Mouse (Mus musculus) testis, postnatal 10 days (tissue): ENCODE results near the gene Prkcsh.

Source experiments
- DNase-seq: peaks from one replicate; pipeline ENCODE4 v3.0.0; 2021; ENCODE audit warnings: low spot score

Gene Prkcsh

DNA sequence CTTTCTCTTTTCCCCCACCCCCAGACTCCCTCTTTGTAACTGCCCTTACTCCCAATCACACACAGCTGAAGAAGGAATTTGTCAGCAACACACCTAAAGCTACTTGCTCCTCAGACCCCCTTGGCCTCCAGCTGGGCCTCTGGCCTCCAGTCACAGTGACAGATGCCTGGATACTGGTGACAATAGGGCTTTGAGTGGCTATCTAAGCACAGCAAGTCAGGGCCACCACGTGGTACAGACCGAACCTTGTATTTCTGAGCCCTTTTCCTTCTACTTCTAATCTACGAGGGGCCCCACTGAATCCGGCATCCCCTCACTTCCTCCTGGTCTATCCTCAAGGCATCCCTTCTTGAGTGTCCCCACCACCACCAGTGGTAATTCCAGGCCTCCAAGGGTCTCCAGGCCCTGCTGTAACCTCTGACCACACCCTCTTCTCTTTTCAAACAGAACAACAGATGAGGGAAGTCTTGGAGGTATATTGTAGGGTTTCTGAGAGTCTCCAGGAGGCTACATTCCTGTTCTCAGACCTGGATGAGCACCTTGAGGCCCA lies 47.2 kb downstream of the Prkcsh start:
- DNase-seq, result no peak

DNA sequence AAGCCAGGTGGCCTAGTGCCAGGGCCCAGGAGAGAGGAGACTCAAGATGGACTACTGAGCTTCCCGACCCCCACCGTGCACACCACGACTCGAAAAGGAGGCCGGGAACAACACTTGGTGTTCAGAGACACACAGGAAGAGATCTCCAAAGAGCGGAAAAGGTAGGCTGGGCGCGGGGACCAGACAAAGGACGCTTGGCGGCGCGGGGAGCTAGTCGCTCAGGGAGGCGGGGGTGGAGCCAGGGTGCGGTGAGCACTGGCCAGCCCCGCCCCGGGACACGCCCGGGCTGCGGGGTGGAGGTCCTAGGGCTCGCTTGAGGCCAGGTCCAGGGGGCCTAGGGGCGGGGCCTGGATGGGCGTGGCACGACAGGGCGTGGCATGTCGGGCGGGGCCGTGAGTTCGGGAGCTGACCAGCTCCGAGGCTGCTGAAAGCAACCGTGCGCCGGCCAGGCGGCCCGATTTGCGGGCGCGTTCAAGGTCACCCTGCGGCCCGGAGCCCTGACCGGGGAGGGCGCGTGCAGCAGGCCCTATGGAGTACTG lies 47.8 kb downstream of the Prkcsh start:
- peak; percentile 88 for DNase-seq

DNA sequence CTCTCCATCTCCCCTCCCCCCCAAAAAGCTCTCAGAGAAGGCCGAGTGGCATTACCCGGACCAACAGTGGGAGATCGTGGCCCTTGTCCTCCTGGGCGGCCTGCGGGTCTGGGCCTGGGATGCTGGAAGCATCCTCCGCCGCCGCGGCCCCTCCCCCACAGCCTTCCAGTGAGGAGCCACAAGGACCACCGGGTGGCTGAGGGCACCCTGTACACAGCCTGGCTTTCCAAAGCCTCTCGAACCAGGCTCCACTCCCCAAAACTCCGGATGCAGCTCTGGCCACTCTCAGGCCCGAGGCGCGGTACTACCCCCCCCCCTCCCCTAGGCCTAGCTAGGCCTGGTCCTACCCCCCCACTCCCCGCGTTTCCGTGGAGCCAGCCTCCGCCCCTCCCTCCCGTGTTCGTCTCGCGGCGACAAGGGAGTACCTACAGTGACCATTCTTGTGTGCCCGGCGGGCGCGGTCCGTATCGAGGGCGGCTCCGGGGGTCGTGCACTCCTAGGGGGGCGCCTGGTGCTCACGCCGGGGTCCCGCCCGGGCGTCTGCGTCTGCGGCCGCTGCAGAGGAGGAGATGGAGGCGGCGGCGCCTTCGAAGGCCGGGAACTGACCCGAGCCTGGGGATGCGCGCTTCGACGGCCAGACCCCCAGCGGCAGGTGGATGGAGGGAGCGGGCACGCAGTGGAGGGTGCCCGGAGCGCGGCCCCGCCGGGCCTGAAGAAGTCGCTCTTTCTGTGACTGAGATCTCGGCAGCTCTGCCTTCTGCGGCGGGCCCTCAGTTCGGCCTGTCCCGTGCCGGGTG lies 48.8 kb downstream of the Prkcsh start:
- DNase-seq, result peak; percentile 59

- no peak for DNase-seq
These were observed 49.3 kb downstream of the Prkcsh start, which contains the start of gene Elavl3 for GRCm38 (mm10) chr9:22051958-22052254. Gene Elavl3, minus strand, starts transcription at chr9:22052023.

DNA sequence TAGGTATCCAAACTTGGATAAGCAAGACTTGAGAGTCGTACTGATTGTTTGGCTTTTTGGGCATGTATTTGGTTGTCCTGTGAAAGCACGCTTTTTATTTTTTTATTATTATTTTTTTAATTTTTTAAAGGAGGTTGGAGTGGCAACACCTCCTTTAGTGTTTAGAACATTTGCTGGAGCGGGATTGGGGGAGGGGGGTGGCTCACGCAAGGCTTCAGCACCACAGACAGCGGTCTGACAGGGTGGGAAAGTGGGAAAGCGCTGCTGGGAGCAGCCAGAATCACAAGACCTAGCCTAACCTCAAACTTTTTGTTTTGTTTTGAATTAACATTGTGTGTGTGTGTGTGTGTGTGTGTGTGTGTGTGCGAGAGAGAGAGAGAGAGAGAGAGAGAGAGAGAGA lies 51.1 kb downstream of the Prkcsh start:
- no peak for DNase-seq

- DNase-seq, result peak; percentile 81
These were observed 51.9 kb downstream of the Prkcsh start for GRCm38 (mm10) chr9:22054411-22055076.

GRCm38 (mm10) chr9:22055713-22056112 lies 53.1 kb downstream of the Prkcsh start:
- DNase-seq, result no peak

DNA sequence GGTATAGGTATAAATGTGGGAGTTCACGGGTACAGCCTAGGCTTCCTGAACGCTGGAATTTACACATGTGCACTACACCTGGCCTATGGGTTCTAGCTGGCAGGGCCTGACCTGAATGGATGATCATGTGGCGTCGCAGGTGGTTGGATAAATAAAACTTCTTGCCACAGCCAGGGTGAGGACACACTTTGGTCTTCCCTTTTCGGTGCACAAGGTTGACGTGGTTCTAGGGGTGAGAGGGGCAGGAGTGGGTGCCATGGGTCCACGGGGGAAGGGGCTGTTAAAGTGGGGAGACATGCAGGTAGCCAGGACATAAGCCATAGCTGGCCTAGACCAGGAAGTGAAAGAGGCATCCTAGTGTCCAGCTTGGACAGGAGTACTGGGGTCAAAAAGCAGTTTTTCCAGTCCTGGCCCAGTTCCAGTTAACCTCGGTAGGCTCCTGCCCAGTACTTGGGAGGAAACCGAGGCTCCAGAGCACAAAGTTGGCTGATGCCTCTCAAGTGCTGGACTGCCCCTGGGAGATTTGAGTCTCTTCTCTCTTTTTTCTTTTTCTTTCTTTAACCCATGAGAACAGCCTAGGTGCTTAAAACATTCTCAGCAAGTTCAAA lies 53.8 kb downstream of the Prkcsh start:
- DNase-seq, result no peak

DNA sequence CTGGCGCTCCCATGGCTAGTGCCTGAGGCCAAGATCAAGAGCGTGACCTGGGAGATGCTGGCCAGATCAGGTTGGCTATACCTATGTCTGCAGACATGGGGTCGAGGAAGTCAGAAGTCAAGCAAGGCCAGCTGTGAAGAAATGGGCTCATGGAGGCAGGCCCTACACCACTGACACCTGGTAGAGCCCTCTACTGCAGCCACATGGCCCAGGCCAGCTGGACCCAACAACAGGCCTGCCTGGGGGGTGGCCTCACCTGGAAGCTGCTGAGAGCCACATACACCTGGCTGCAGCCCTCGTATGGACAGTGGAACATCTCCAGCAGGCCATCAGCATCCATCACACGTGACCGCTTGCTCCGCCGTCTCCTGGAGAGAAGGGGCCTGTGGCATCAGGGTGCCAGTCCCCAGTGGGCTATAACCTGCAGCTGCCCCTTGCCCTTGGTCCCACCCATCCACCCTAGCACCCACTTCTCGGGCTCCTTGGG lies 54.5 kb downstream of the Prkcsh start:
- DNase-seq, result no peak

GRCm38 (mm10) chr9:22058011-22058424 lies 55.4 kb downstream of the Prkcsh start:
- DNase-seq, result no peak

GRCm38 (mm10) chr9:22061339-22061738 lies 58.7 kb downstream of the Prkcsh start:
- no peak for DNase-seq
